Mouse (Mus musculus) spleen, adult 2 months (tissue): Measurements from ENCODE around the gene Erc2. TPM values are rescaled to one million over a fixed set of nuclear protein-coding genes. Genes with fewer than 3 reads are reported as not detected.

ENCODE experiments used
- DNase-seq, 2 experiments: peaks; one replicate each; pipeline versions ENCODE4 v3.0.0 to v3.0.0-alpha.2; 2012 to 2021; ENCODE audit warnings: low spot score in 2 of 2, low read depth in 1 of 2
- H3K27ac ChIP-seq: fragments of 200-500 bp; 2 replicates; pipeline ENCODE4 v1.5.1; 2012; ENCODE audit warnings: low read length, inconsistent platforms; ENCODE audit not compliant: insufficient read depth
- H3K27me3 ChIP-seq: fragments of 200-500 bp; 2 replicates; pipeline ENCODE4 v1.6.1; 2012; ENCODE audit warnings: mild to moderate bottlenecking, moderate library complexity, low read length, inconsistent platforms; ENCODE audit not compliant: control insufficient read depth, insufficient read depth
- H3K36me3 ChIP-seq: fragments of 200-500 bp; 2 replicates; pipeline ENCODE4 v1.6.1; 2012; ENCODE audit warnings: mild to moderate bottlenecking, low read length, inconsistent platforms; ENCODE audit not compliant: control insufficient read depth, insufficient read depth
- H3K4me1 ChIP-seq: fragments of 200-500 bp; 2 replicates; pipeline ENCODE4 v1.6.1; 2011; ENCODE audit warnings: inconsistent platforms; ENCODE audit not compliant: control insufficient read depth, insufficient read depth, insufficient read length
- H3K4me3 ChIP-seq: fragments of 200-500 bp; 2 replicates; pipeline ENCODE4 v1.5.1; 2011; ENCODE audit warnings: mild to moderate bottlenecking, inconsistent platforms; ENCODE audit not compliant: insufficient read depth, insufficient read length; ENCODE audit errors: extremely low read depth
- CTCF ChIP-seq: fragments of 200-500 bp; IDR thresholded peaks from 2 replicates; pipeline ENCODE4 v1.5.1; 2011; ENCODE audit warnings: mild to moderate bottlenecking, inconsistent platforms; ENCODE audit not compliant: insufficient read depth, insufficient read length, insufficient replicate concordance; ENCODE audit errors: extremely low read depth
- POLR2A ChIP-seq: fragments of 200-500 bp; IDR thresholded peaks from 2 replicates; pipeline ENCODE4 v1.6.1; 2011; ENCODE audit warnings: low read depth, low read length, inconsistent platforms
- WGBS: fragments of 180-500 bp; shearing (Covaris S2); methylation state at CpG from one replicate; pipeline ENCODE4 v1.1.7; 2018; 5-methylcytosine and 5-hydroxymethylcytosine counted together
- polyA plus RNA-seq: library from polyadenylated mRNA; depleted of rRNA; stranded (reverse); fragments of >200 nt; gene quantifications from 2 replicates; pipeline ENCODE4 v1.2.3, GENCODE M21; 2012

Erc2 gene
- polyA plus RNA-seq, 1 experiment: 0.11 TPM

- DNase-seq: no peak
- no peak for TF ChIP-seq POLR2A
- TF ChIP-seq CTCF: no peak
- H3K27ac ChIP-seq: no peak overlapping the region
- H3K4me3 ChIP-seq: no peak overlapping the region
- no peaks in the 10 kb centered on the region for H3K36me3 ChIP-seq
- H3K27me3 ChIP-seq: no peaks in the 10 kb centered on the region
- H3K4me1 ChIP-seq: no peaks in the 10 kb centered on the region
- 93% methylated on average over 4 of the region's 4 CpGs for WGBS
These were observed 162.6 kb downstream of the Erc2 start for GRCm38 (mm10) chr14:27784826-27785225.

GRCm38 (mm10) chr14:27785562-27785961, 163.3 kb downstream of the Erc2 start:
- H3K27me3 ChIP-seq: no peaks in the 10 kb centered on the region
- 89% methylated on average over 2 of the region's 2 CpGs for WGBS
- no peaks in the 10 kb centered on the region for H3K36me3 ChIP-seq
- no peaks in the 10 kb centered on the region for H3K4me1 ChIP-seq
- no peak overlapping the region for H3K27ac ChIP-seq
- no peak for DNase-seq
- H3K4me3 ChIP-seq: no peak overlapping the region
- no peak for TF ChIP-seq CTCF
- no peak for TF ChIP-seq POLR2A

GRCm38 (mm10) chr14:27789066-27789898, 167.1 kb downstream of the Erc2 start:
- Histone ChIP-seq H3K36me3 (no peaks in the 10 kb centered on the region), H3K4me1 (no peaks in the 10 kb centered on the region), H3K27me3 (no peaks in the 10 kb centered on the region), H3K4me3 (no peak overlapping the region), H3K27ac (no peak overlapping the region)
- 21% methylated on average over 6 of the region's 6 CpGs for WGBS
- TF ChIP-seq POLR2A (no peak), CTCF (no peak)
- no peak for DNase-seq

GRCm38 (mm10) chr14:27798184-27798934, 176.1 kb downstream of the Erc2 start:
- H3K36me3 ChIP-seq: no peaks in the 10 kb centered on the region
- TF ChIP-seq POLR2A (no peak), CTCF (no peak)
- WGBS: 92% methylated on average over 11 of the region's 11 CpGs
- no peak for DNase-seq
- no peak overlapping the region for H3K27ac ChIP-seq
- H3K4me1 ChIP-seq: no peaks in the 10 kb centered on the region
- H3K4me3 ChIP-seq: no peak overlapping the region
- no peaks in the 10 kb centered on the region for H3K27me3 ChIP-seq

- WGBS: 86% methylated on average over 6 of the region's 6 CpGs
- Histone ChIP-seq H3K4me3 (no peak overlapping the region), H3K4me1 (no peaks in the 10 kb centered on the region), H3K27ac (no peak overlapping the region), H3K27me3 (no peaks in the 10 kb centered on the region), H3K36me3 (no peaks in the 10 kb centered on the region)
- TF ChIP-seq POLR2A (no peak), CTCF (no peak)
- no peak for DNase-seq
These were observed 178.5 kb downstream of the Erc2 start for GRCm38 (mm10) chr14:27800766-27801165.

GRCm38 (mm10) chr14:27803961-27804360, 181.7 kb downstream of the Erc2 start:
- Histone ChIP-seq H3K36me3 (no peaks in the 10 kb centered on the region), H3K4me1 (no peaks in the 10 kb centered on the region), H3K4me3 (no peak overlapping the region), H3K27me3 (no peaks in the 10 kb centered on the region), H3K27ac (no peak overlapping the region)
- 88% methylated on average over 3 of the region's 3 CpGs for WGBS
- TF ChIP-seq POLR2A (no peak), CTCF (peak; percentile 5; the same call in 1 of the 2 replicates)
- peak in 1 of 2 experiments; percentile 12 for DNase-seq

- no peak for TF ChIP-seq CTCF
- no peak for TF ChIP-seq POLR2A
- H3K4me1 ChIP-seq: no peaks in the 10 kb centered on the region
- 92% methylated on average over 13 of the region's 13 CpGs for WGBS
- H3K4me3 ChIP-seq: no peak overlapping the region
- H3K27ac ChIP-seq: no peak overlapping the region
- no peak for DNase-seq
- no peaks in the 10 kb centered on the region for H3K36me3 ChIP-seq
- H3K27me3 ChIP-seq: no peaks in the 10 kb centered on the region
These were observed 182.8 kb downstream of the Erc2 start for GRCm38 (mm10) chr14:27805064-27805463.
